Mouse (Mus musculus) forebrain, embryonic 13.5 days (tissue): ENCODE results near the gene Heca. TPM values are rescaled to one million over a fixed set of nuclear protein-coding genes. Genes with fewer than 3 reads are reported as not detected.
A peak's percentile ranks its signal among the peaks of the same experiment; 100 is the strongest.

Source experiments
- ATAC-seq: fragments of 200-750 bp; cut with Nextera tagmentation; 2 replicates; pipeline ENCODE4 v1.8.0; 2017
- H3K27ac ChIP-seq: fragments of 300-500 bp; sonication (generic); 2 replicates; pipeline ENCODE4 v1.5.1; 2015; ENCODE audit warnings: inconsistent platforms, mild to moderate bottlenecking, moderate library complexity
- H3K27me3 ChIP-seq: fragments of 300-500 bp; sonication (generic); 2 replicates; pipeline ENCODE4 v1.6.1; 2015; ENCODE audit warnings: mild to moderate bottlenecking, inconsistent platforms
- H3K36me3 ChIP-seq: fragments of 300-500 bp; sonication (generic); 2 replicates; pipeline ENCODE4 v1.6.1; 2015; ENCODE audit warnings: mild to moderate bottlenecking, inconsistent platforms; ENCODE audit not compliant: poor library complexity, severe bottlenecking
- H3K4me1 ChIP-seq: fragments of 300-500 bp; sonication (generic); 2 replicates; pipeline ENCODE4 v1.6.1; 2015; ENCODE audit warnings: inconsistent platforms
- H3K4me2 ChIP-seq: fragments of 300-500 bp; sonication (generic); 2 replicates; pipeline ENCODE4 v1.6.1; 2015; ENCODE audit warnings: inconsistent platforms, mild to moderate bottlenecking, moderate library complexity
- H3K4me3 ChIP-seq: fragments of 300-500 bp; sonication (generic); 2 replicates; pipeline ENCODE4 v1.5.1; 2015; ENCODE audit warnings: mild to moderate bottlenecking, inconsistent platforms
- H3K9ac ChIP-seq: fragments of 300-500 bp; sonication (generic); 2 replicates; pipeline ENCODE4 v1.6.1; 2015; ENCODE audit warnings: mild to moderate bottlenecking, inconsistent platforms
- H3K9me3 ChIP-seq: fragments of 300-500 bp; sonication (generic); replicated peaks from 2 replicates; pipeline ENCODE4 v1.6.1; 2016; ENCODE audit warnings: inconsistent platforms
- WGBS: fragments of 180-500 bp; shearing (Covaris S2); methylation state at CpG from one replicate; pipeline ENCODE4 v1.1.7; 2015; 5-methylcytosine and 5-hydroxymethylcytosine counted together
- polyA plus RNA-seq: library from polyadenylated mRNA; unstranded; fragments of >200 nt; fragmentation: Nextera tagmentation; extraction: Ambion mirVana; gene quantifications from 2 replicates; pipeline ENCODE4 v1.2.1, GENCODE M21; 2015

Gene Heca
- polyA plus RNA-seq, 1 experiment from 2014 or later: 4.2 TPM

GRCm38 (mm10) chr10:17878002-17878919, 69.6 kb downstream of the Heca start:
- H3K4me3 ChIP-seq: no peak overlapping the region
- no peaks in the 10 kb centered on the region for H3K4me1 ChIP-seq
- no peaks in the 10 kb centered on the region for H3K36me3 ChIP-seq
- no peak overlapping the region for H3K4me2 ChIP-seq
- 46% methylated on average over 8 of the region's 8 CpGs for WGBS
- H3K27me3 ChIP-seq: no peaks in the 10 kb centered on the region
- H3K9me3 ChIP-seq: no peaks in the 10 kb centered on the region
- no peak for ATAC-seq
- no peak overlapping the region for H3K27ac ChIP-seq
- H3K9ac ChIP-seq: no peak overlapping the region

GRCm38 (mm10) chr10:17869822-17870662, 77.8 kb downstream of the Heca start:
- Histone ChIP-seq H3K4me3 (no peak overlapping the region), H3K27me3 (no peaks in the 10 kb centered on the region), H3K27ac (no peak overlapping the region), H3K36me3 (no peaks in the 10 kb centered on the region), H3K4me2 (no peak overlapping the region), H3K9me3 (no peaks in the 10 kb centered on the region), H3K4me1 (no peaks in the 10 kb centered on the region), H3K9ac (no peak overlapping the region)
- 27% methylated on average over 5 of the region's 5 CpGs for WGBS
- ATAC-seq: peak; percentile 97

GRCm38 (mm10) chr10:17860701-17861480, 87.0 kb downstream of the Heca start:
- H3K9ac ChIP-seq: no peak overlapping the region
- H3K9me3 ChIP-seq: no peaks in the 10 kb centered on the region
- H3K27me3 ChIP-seq: no peaks in the 10 kb centered on the region
- H3K4me3 ChIP-seq: no peak overlapping the region
- no peak overlapping the region for H3K27ac ChIP-seq
- no peak for ATAC-seq
- 87% methylated on average over 6 of the region's 6 CpGs for WGBS
- no peaks in the 10 kb centered on the region for H3K4me1 ChIP-seq
- no peaks in the 10 kb centered on the region for H3K36me3 ChIP-seq
- no peak overlapping the region for H3K4me2 ChIP-seq

- H3K27ac ChIP-seq: no peak overlapping the region
- no peak overlapping the region for H3K4me3 ChIP-seq
- no peak overlapping the region for H3K9ac ChIP-seq
- H3K36me3 ChIP-seq: no peaks in the 10 kb centered on the region
- 89% methylated on average over 9 of the region's 9 CpGs for WGBS
- no peaks in the 10 kb centered on the region for H3K27me3 ChIP-seq
- H3K4me2 ChIP-seq: no peak overlapping the region
- ATAC-seq: no peak
- no peaks in the 10 kb centered on the region for H3K4me1 ChIP-seq
- no peaks in the 10 kb centered on the region for H3K9me3 ChIP-seq
Observed at GRCm38 (mm10) chr10:17857647-17858261, 90.1 kb downstream of the Heca start.

- Histone ChIP-seq H3K4me2 (no peak overlapping the region), H3K9me3 (0 out of 2 replicates have a peak, but pooled peaks cover 5% of the 10 kb centered on the region), H3K27ac (no peak overlapping the region), H3K36me3 (no peaks in the 10 kb centered on the region), H3K27me3 (no peaks in the 10 kb centered on the region), H3K4me1 (peaks cover 7% of the 10 kb centered on the region; the same call in 1 of the 2 replicates), H3K4me3 (no peak overlapping the region), H3K9ac (no peak overlapping the region)
- ATAC-seq: peak; percentile 45; the same call in 1 of the 2 replicates
- WGBS: 59% methylated on average over 4 of the region's 4 CpGs
Observed at GRCm38 (mm10) chr10:17844781-17845537, 102.9 kb downstream of the Heca start.

GRCm38 (mm10) chr10:17842030-17842429, 105.8 kb downstream of the Heca start:
- WGBS: 92% methylated on average over 3 of the region's 3 CpGs
- no peaks in the 10 kb centered on the region for H3K27me3 ChIP-seq
- no peak overlapping the region for H3K4me2 ChIP-seq
- H3K36me3 ChIP-seq: no peaks in the 10 kb centered on the region
- H3K9me3 ChIP-seq: 0 out of 2 replicates have a peak, but pooled peaks cover under 1% of the 10 kb centered on the region
- 0 out of 2 replicates have a peak, but pooled peaks have one; percentile 21 for ATAC-seq
- no peak overlapping the region for H3K27ac ChIP-seq
- peaks cover 7% of the 10 kb centered on the region; the same call in 1 of the 2 replicates for H3K4me1 ChIP-seq
- H3K9ac ChIP-seq: no peak overlapping the region
- H3K4me3 ChIP-seq: no peak overlapping the region

- Histone ChIP-seq H3K4me2 (no peak overlapping the region), H3K9ac (no peak overlapping the region), H3K4me1 (peaks cover 2% of the 10 kb centered on the region), H3K27ac (no peak overlapping the region), H3K27me3 (no peaks in the 10 kb centered on the region), H3K36me3 (no peaks in the 10 kb centered on the region), H3K4me3 (no peak overlapping the region), H3K9me3 (no peaks in the 10 kb centered on the region)
- no peak for ATAC-seq
- 97% methylated on average over 1 of the region's 1 CpGs for WGBS
Observed at GRCm38 (mm10) chr10:17836275-17836674, 111.6 kb downstream of the Heca start.

- no peak overlapping the region for H3K4me3 ChIP-seq
- H3K9me3 ChIP-seq: no peaks in the 10 kb centered on the region
- H3K4me2 ChIP-seq: no peak overlapping the region
- 91% methylated on average over 6 of the region's 6 CpGs for WGBS
- peaks cover 8% of the 10 kb centered on the region for H3K4me1 ChIP-seq
- no peaks in the 10 kb centered on the region for H3K27me3 ChIP-seq
- no peaks in the 10 kb centered on the region for H3K36me3 ChIP-seq
- H3K27ac ChIP-seq: no peak overlapping the region
- no peak for ATAC-seq
- H3K9ac ChIP-seq: no peak overlapping the region
Observed at GRCm38 (mm10) chr10:17835031-17835430, 112.8 kb downstream of the Heca start.

- no peak overlapping the region for H3K4me3 ChIP-seq
- ATAC-seq: no peak
- WGBS: 12% methylated on average over 3 of the region's 3 CpGs
- H3K4me1 ChIP-seq: peaks cover 12% of the 10 kb centered on the region
- H3K9me3 ChIP-seq: no peaks in the 10 kb centered on the region
- H3K9ac ChIP-seq: no peak overlapping the region
- no peak overlapping the region for H3K4me2 ChIP-seq
- no peaks in the 10 kb centered on the region for H3K27me3 ChIP-seq
- H3K27ac ChIP-seq: no peak overlapping the region
- no peaks in the 10 kb centered on the region for H3K36me3 ChIP-seq
Observed at GRCm38 (mm10) chr10:17831041-17831440, 116.8 kb downstream of the Heca start.

GRCm38 (mm10) chr10:17829205-17829604, 118.7 kb downstream of the Heca start:
- no peak for ATAC-seq
- no peak overlapping the region for H3K4me2 ChIP-seq
- WGBS: 95% methylated on average over 4 of the region's 4 CpGs
- no peaks in the 10 kb centered on the region for H3K9me3 ChIP-seq
- H3K9ac ChIP-seq: no peak overlapping the region
- no peaks in the 10 kb centered on the region for H3K27me3 ChIP-seq
- peaks cover 12% of the 10 kb centered on the region for H3K4me1 ChIP-seq
- no peaks in the 10 kb centered on the region for H3K36me3 ChIP-seq
- H3K4me3 ChIP-seq: no peak overlapping the region
- H3K27ac ChIP-seq: no peak overlapping the region

GRCm38 (mm10) chr10:17827391-17827790, 120.5 kb downstream of the Heca start:
- ATAC-seq: peak; percentile 36

More at GRCm38 (mm10) chr10:17827391-17827790, 120.5 kb downstream of the Heca start:
- H3K27ac ChIP-seq: peak overlapping the region; percentile 35
- no peak overlapping the region for H3K4me3 ChIP-seq
- no peaks in the 10 kb centered on the region for H3K27me3 ChIP-seq
- 2% methylated on average over 12 of the region's 12 CpGs for WGBS
- no peaks in the 10 kb centered on the region for H3K36me3 ChIP-seq
- no peaks in the 10 kb centered on the region for H3K9me3 ChIP-seq
- H3K4me1 ChIP-seq: peaks cover 12% of the 10 kb centered on the region
- peak overlapping the region; percentile 42 for H3K4me2 ChIP-seq
- H3K9ac ChIP-seq: no peak overlapping the region
